Mouse (Mus musculus): ENCODE measurements around the gene Ttc21a.

The Ttc21a gene

GRCm38 (mm10) chr9:119937005-119937773 is at the start of gene Ttc21a, which contains the start of gene Gorasp1:
Gene Ttc21a, plus strand, starts transcription at chr9:119937606.
Gene Gorasp1, minus strand, starts transcription at chr9:119937565.
- DNase-seq (ENCODE audit: low read depth, low spot score), result peak; percentile 91

- DNase-seq (ENCODE audit: low read depth, low spot score), result no peak
Measured at GRCm38 (mm10) chr9:119888843-119889246, 48.6 kb upstream of the Ttc21a start.

GRCm38 (mm10) chr9:119889446-119889845 is 48.0 kb upstream of the Ttc21a start:
- no peak for DNase-seq (ENCODE audit: low read depth, low spot score)

- DNase-seq (ENCODE audit: low read depth, low spot score), result no peak
Measured at GRCm38 (mm10) chr9:119890692-119891091, 46.7 kb upstream of the Ttc21a start.

- no peak for DNase-seq (ENCODE audit: low read depth, low spot score)
Measured at GRCm38 (mm10) chr9:119893881-119894280, 43.5 kb upstream of the Ttc21a start.

- peak; percentile 95 for DNase-seq (ENCODE audit: low read depth, low spot score)
Measured at GRCm38 (mm10) chr9:119894339-119895009, 42.9 kb upstream of the Ttc21a start, which contains the start of gene Wdr48. Gene Wdr48, plus strand, starts transcription at chr9:119894878.

- DNase-seq (ENCODE audit: low read depth, low spot score), result no peak
Measured at GRCm38 (mm10) chr9:119895040-119895721, 42.2 kb upstream of the Ttc21a start.

GRCm38 (mm10) chr9:119899446-119899845 is 38.0 kb upstream of the Ttc21a start:
- DNase-seq (ENCODE audit: low read depth, low spot score), result no peak

GRCm38 (mm10) chr9:119902410-119903151 is 34.8 kb upstream of the Ttc21a start:
- DNase-seq (ENCODE audit: low read depth, low spot score), result no peak

- no peak for DNase-seq (ENCODE audit: low read depth, low spot score)
Measured at GRCm38 (mm10) chr9:119908708-119909107, 28.7 kb upstream of the Ttc21a start.

GRCm38 (mm10) chr9:119909931-119910330 is 27.5 kb upstream of the Ttc21a start:
- DNase-seq (ENCODE audit: low read depth, low spot score), result no peak

GRCm38 (mm10) chr9:119913087-119913838 is 24.1 kb upstream of the Ttc21a start:
- DNase-seq (ENCODE audit: low read depth, low spot score), result no peak

- DNase-seq (ENCODE audit: low read depth, low spot score), result peak; percentile 52
Measured at GRCm38 (mm10) chr9:119919858-119920257, 17.5 kb upstream of the Ttc21a start.

GRCm38 (mm10) chr9:119923462-119923861 is 13.9 kb upstream of the Ttc21a start:
- no peak for DNase-seq (ENCODE audit: low read depth, low spot score)

GRCm38 (mm10) chr9:119925120-119925657 is 12.2 kb upstream of the Ttc21a start:
- DNase-seq (ENCODE audit: low read depth, low spot score), result no peak

GRCm38 (mm10) chr9:119925729-119926128 is 11.7 kb upstream of the Ttc21a start:
- DNase-seq (ENCODE audit: low read depth, low spot score), result no peak

- no peak for DNase-seq (ENCODE audit: low read depth, low spot score)
Measured at GRCm38 (mm10) chr9:119926497-119926896, 10.9 kb upstream of the Ttc21a start.

- DNase-seq (ENCODE audit: low read depth, low spot score), result no peak
Measured at GRCm38 (mm10) chr9:119932358-119932757, 5.0 kb upstream of the Ttc21a start.

- DNase-seq (ENCODE audit: low read depth, low spot score), result no peak
Measured at GRCm38 (mm10) chr9:119933675-119934074, 3.7 kb upstream of the Ttc21a start.

- DNase-seq (ENCODE audit: low read depth, low spot score), result no peak
Measured at GRCm38 (mm10) chr9:119938496-119938895, 1.1 kb downstream of the Ttc21a start.

- no peak for DNase-seq (ENCODE audit: low read depth, low spot score)
Measured at GRCm38 (mm10) chr9:119939646-119940045, 2.2 kb downstream of the Ttc21a start.

Measured in skeletal muscle tissue, adult 2 months (tissue).